Mouse (Mus musculus): ENCODE data around the gene Gm45717. TPM values are rescaled to one million over a fixed set of nuclear protein-coding genes. Genes with fewer than 3 reads are reported as not detected.

The Gm45717 gene
- total and polyA plus RNA-seq, 2 experiments from 2014 or later = 0.38 TPM; not detected in 1

DNA sequence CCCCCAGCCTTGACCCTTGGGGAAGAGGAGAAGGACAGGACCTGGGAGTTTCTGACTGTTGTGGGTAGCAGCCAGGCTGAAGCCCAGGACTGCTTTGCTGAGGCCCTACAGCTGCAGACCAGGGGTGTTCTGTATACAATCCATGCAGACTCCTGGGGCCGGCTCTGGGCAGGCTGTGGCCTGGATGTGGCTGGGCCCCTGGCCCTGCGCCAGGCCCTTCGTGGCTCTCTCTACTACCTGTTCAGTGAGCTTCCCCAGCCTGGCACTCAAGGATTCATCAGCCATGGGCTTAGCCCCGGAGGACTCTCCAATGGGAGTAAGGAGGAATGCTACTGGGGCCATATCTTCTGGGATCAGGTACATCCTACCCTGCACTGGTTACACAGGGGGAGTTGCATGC lies 12.4 kb downstream of the Gm45717 start:
- no peak for TF ChIP-seq CTCF (IDR thresholded peaks at IDR 0.05; ENCODE audit: low read depth)
- DNase-seq (ENCODE audit: low spot score) (no peak), ATAC-seq (no peak)
- WGBS = 86% methylated on average over 4 of the region's 4 CpGs
- Histone ChIP-seq H3K4me3 (ENCODE audit: low read length) (no peak overlapping the region), H3K9me3 (ENCODE audit: low read length) (no peaks in the 10 kb centered on the region), H3K4me2 (ENCODE audit: low read depth, low read length) (no peak overlapping the region), H3K27ac (no peak overlapping the region), H3K27me3 (ENCODE audit: insufficient read depth, low read length) (no peaks in the 10 kb centered on the region), H3K9ac (replicated peaks; ENCODE audit: low read length) (no peak overlapping the region), H3K4me1 (ENCODE audit: insufficient read depth, low read length) (0 out of 2 replicates have a peak, but pooled peaks cover 5% of the 10 kb centered on the region), H3K36me3 (ENCODE audit: insufficient read depth, low read length) (no peaks in the 10 kb centered on the region)

DNA sequence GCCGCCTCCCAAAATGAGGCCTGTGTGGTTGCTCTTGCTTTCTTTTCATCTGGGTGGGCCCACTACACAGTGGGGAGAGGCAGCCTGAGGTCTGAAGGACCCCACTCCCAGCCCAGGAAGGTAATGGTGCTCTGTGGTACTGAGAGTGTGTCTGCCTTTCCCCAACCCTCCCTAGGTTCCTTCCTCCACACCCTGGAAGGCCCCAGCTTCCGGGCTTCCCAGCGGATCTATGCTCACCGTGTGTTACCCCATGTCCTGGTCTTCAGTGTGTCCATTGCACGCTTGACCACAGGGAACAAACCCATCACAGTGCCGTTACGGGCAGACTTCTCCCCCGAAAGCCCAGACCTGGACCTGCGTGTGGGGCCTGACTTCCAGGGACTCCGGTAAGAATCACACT lies 12.9 kb downstream of the Gm45717 start:
- DNase-seq (ENCODE audit: low spot score) (no peak), ATAC-seq (no peak)
- TF ChIP-seq CTCF (IDR thresholded peaks at IDR 0.05; ENCODE audit: low read depth) = no peak
- 91% methylated on average over 10 of the region's 10 CpGs for WGBS
- H3K36me3 ChIP-seq (ENCODE audit: insufficient read depth, low read length) = no peaks in the 10 kb centered on the region
- H3K27me3 ChIP-seq (ENCODE audit: insufficient read depth, low read length) = no peaks in the 10 kb centered on the region
- no peaks in the 10 kb centered on the region for H3K9me3 ChIP-seq (ENCODE audit: low read length)
- H3K4me3 ChIP-seq (ENCODE audit: low read length) = no peak overlapping the region
- H3K27ac ChIP-seq = no peak overlapping the region
- H3K9ac ChIP-seq (replicated peaks; ENCODE audit: low read length) = no peak overlapping the region
- H3K4me1 ChIP-seq (ENCODE audit: insufficient read depth, low read length) = 0 out of 2 replicates have a peak, but pooled peaks cover 5% of the 10 kb centered on the region
- no peak overlapping the region for H3K4me2 ChIP-seq (ENCODE audit: low read depth, low read length)

DNA sequence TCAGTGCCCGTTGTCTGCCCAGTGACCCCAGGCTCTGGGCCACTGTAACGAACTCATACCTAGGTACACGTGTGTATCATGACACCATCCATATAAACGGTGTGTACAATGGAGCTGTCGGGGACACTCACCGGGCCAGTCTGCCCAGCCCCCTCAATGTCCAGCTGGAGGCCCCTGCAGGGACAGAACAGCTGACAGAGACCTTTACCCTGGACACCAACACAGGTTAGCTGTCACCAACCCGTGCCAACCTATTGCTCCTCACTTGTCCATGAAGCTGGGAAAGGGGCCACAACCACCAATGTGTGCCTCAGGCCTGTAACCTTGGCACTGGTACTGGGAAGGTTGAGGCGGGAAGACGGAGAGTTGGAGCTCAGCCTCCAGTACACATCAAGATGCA lies 13.4 kb downstream of the Gm45717 start:
- peak overlapping the region; percentile 44; the same call in 1 of the 2 replicates for H3K9ac ChIP-seq (replicated peaks; ENCODE audit: low read length)
- WGBS = 53% methylated on average over 9 of the region's 9 CpGs
- no peaks in the 10 kb centered on the region for H3K9me3 ChIP-seq (ENCODE audit: low read length)
- ATAC-seq (no peak), DNase-seq (ENCODE audit: low spot score) (no peak)
- no peaks in the 10 kb centered on the region for H3K27me3 ChIP-seq (ENCODE audit: insufficient read depth, low read length)
- peak overlapping the region; percentile 29 for H3K4me3 ChIP-seq (ENCODE audit: low read length)
- no peak for TF ChIP-seq CTCF (IDR thresholded peaks at IDR 0.05; ENCODE audit: low read depth)
- H3K4me1 ChIP-seq (ENCODE audit: insufficient read depth, low read length) = 0 out of 2 replicates have a peak, but pooled peaks cover 5% of the 10 kb centered on the region
- H3K36me3 ChIP-seq (ENCODE audit: insufficient read depth, low read length) = no peaks in the 10 kb centered on the region
- peak overlapping the region; percentile 59; the same call in 1 of the 2 replicates for H3K27ac ChIP-seq
- H3K4me2 ChIP-seq (ENCODE audit: low read depth, low read length) = peak overlapping the region; percentile 48

- ATAC-seq (peak; percentile 93), DNase-seq (ENCODE audit: low spot score) (peak; percentile 81)
- Histone ChIP-seq H3K36me3 (ENCODE audit: insufficient read depth, low read length) (no peaks in the 10 kb centered on the region), H3K27ac (peak within 1 kb of the TSS; percentile 59), H3K9ac (replicated peaks; ENCODE audit: low read length) (peak within 1 kb of the TSS; percentile 44), H3K9me3 (ENCODE audit: low read length) (no peaks in the 10 kb centered on the region), H3K4me3 (ENCODE audit: low read length) (peak within 1 kb of the TSS; percentile 29), H3K4me2 (ENCODE audit: low read depth, low read length) (peak within 1 kb of the TSS; percentile 48), H3K27me3 (ENCODE audit: insufficient read depth, low read length) (no peaks in the 10 kb centered on the region), H3K4me1 (ENCODE audit: insufficient read depth, low read length) (0 out of 2 replicates have a peak, but pooled peaks cover 5% of the 10 kb centered on the region)
- peak; percentile 92 for TF ChIP-seq CTCF (IDR thresholded peaks at IDR 0.05; ENCODE audit: low read depth)
- WGBS = 3% methylated on average over 33 of the region's 33 CpGs
These were observed 14.3 kb downstream of the Gm45717 start, which contains the start of gene Pgghg for GRCm38 (mm10) chr7:140941222-140942051. TSS of gene Pgghg (plus strand) at chr7:140941391.

DNA sequence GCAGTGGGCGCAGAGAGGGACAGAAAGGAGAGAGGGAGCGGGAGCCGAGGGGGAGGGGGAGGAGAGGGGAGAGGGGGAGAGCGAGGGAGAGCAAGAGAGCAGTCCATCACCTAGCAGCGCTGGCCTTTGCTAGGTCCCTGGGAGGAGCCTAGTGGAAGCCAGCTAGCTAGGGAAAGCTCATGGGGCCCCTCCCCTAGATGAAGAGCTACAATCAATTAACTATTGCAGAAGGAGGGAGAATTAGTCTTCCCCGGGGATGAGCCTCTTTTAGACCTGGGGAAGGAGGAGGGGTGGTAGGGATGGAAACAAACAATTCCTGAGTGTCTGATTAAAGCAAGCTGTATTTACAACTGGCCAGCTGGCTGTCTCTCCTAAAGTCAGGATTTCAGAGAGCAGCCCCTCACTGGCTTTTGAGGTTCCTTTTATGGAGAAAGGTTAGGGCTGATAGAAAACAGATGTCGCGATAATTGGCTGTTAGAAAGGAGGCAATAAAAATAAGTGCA lies 16.0 kb downstream of the Gm45717 start:
- Histone ChIP-seq H3K27ac (no peak overlapping the region), H3K4me3 (ENCODE audit: low read length) (no peak overlapping the region), H3K9me3 (ENCODE audit: low read length) (no peaks in the 10 kb centered on the region), H3K4me1 (ENCODE audit: insufficient read depth, low read length) (0 out of 2 replicates have a peak, but pooled peaks cover 5% of the 10 kb centered on the region), H3K9ac (replicated peaks; ENCODE audit: low read length) (0 out of 2 replicates have a peak overlapping the region, but pooled peaks have one; percentile 1), H3K4me2 (ENCODE audit: low read depth, low read length) (no peak overlapping the region), H3K36me3 (ENCODE audit: insufficient read depth, low read length) (no peaks in the 10 kb centered on the region), H3K27me3 (ENCODE audit: insufficient read depth, low read length) (no peaks in the 10 kb centered on the region)
- no peak for ATAC-seq
- TF ChIP-seq CTCF (IDR thresholded peaks at IDR 0.05; ENCODE audit: low read depth) = no peak
- 13% methylated on average over 8 of the region's 8 CpGs for WGBS
- peak; percentile 28 for DNase-seq (ENCODE audit: low spot score)

GRCm38 (mm10) chr7:140938896-140939295 lies 16.8 kb downstream of the Gm45717 start:
- Histone ChIP-seq H3K9me3 (ENCODE audit: low read length) (no peaks in the 10 kb centered on the region), H3K4me1 (ENCODE audit: insufficient read depth, low read length) (0 out of 2 replicates have a peak, but pooled peaks cover 5% of the 10 kb centered on the region), H3K9ac (replicated peaks; ENCODE audit: low read length) (no peak overlapping the region), H3K4me3 (ENCODE audit: low read length) (no peak overlapping the region), H3K27ac (no peak overlapping the region), H3K4me2 (ENCODE audit: low read depth, low read length) (no peak overlapping the region), H3K36me3 (ENCODE audit: insufficient read depth, low read length) (no peaks in the 10 kb centered on the region), H3K27me3 (ENCODE audit: insufficient read depth, low read length) (no peaks in the 10 kb centered on the region)
- no peak for DNase-seq (ENCODE audit: low spot score)
- 27% methylated on average over 2 of the region's 2 CpGs for WGBS
- no peak for ATAC-seq
- no peak for TF ChIP-seq CTCF (IDR thresholded peaks at IDR 0.05; ENCODE audit: low read depth)

Data from hindbrain, postnatal 0 days (tissue).